Mouse (Mus musculus) limb, embryonic 13.5 days (tissue): ENCODE data around the gene Lrrfip1. TPM values are rescaled to one million over a fixed set of nuclear protein-coding genes. Genes with fewer than 3 reads are reported as not detected.

ENCODE experiments used
- ATAC-seq: fragments of 200-750 bp; cut with Nextera tagmentation; 2 replicates; pipeline ENCODE4 v1.8.0; 2017; ENCODE audit warnings: low read depth, moderate number of reproducible peaks, moderate TSS enrichment; ENCODE audit not compliant: low FRiP score
- H3K27ac ChIP-seq: fragments of 300-500 bp; sonication (generic); 2 replicates; pipeline ENCODE4 v1.5.1; 2015; ENCODE audit warnings: inconsistent platforms, mild to moderate bottlenecking, moderate library complexity
- H3K27me3 ChIP-seq: fragments of 300-500 bp; sonication (generic); 2 replicates; pipeline ENCODE4 v1.6.1; 2015; ENCODE audit warnings: mild to moderate bottlenecking, inconsistent platforms
- H3K36me3 ChIP-seq: fragments of 300-500 bp; sonication (generic); 2 replicates; pipeline ENCODE4 v1.6.1; 2015; ENCODE audit warnings: inconsistent platforms, mild to moderate bottlenecking, moderate library complexity
- H3K4me1 ChIP-seq: fragments of 300-500 bp; sonication (generic); 2 replicates; pipeline ENCODE4 v1.6.1; 2015; ENCODE audit warnings: inconsistent platforms
- H3K4me2 ChIP-seq: fragments of 300-500 bp; sonication (generic); replicated peaks from 2 replicates; pipeline ENCODE4 v1.6.1; 2015; ENCODE audit warnings: inconsistent platforms, mild to moderate bottlenecking, moderate library complexity
- H3K4me3 ChIP-seq: fragments of 300-500 bp; sonication (generic); 2 replicates; pipeline ENCODE4 v1.5.1; 2015; ENCODE audit warnings: moderate library complexity, mild to moderate bottlenecking, inconsistent platforms
- H3K9ac ChIP-seq: fragments of 300-500 bp; sonication (generic); 2 replicates; pipeline ENCODE4 v1.6.1; 2015; ENCODE audit warnings: mild to moderate bottlenecking, inconsistent platforms
- H3K9me3 ChIP-seq: fragments of 300-500 bp; sonication (generic); 2 replicates; pipeline ENCODE4 v1.6.1; 2016; ENCODE audit warnings: inconsistent platforms
- WGBS: fragments of 180-500 bp; shearing (Covaris S2); methylation state at CpG from one replicate; pipeline ENCODE4 v1.1.7; 2015; 5-methylcytosine and 5-hydroxymethylcytosine counted together
- polyA plus RNA-seq: library from polyadenylated mRNA; unstranded; fragments of >200 nt; fragmentation: Nextera tagmentation; extraction: Ambion mirVana; gene quantifications from 2 replicates; pipeline ENCODE4 v1.2.1, GENCODE M21; 2015

Gene Lrrfip1
- polyA plus RNA-seq, result 35.7 and 37.1 TPM in 2 replicates

DNA sequence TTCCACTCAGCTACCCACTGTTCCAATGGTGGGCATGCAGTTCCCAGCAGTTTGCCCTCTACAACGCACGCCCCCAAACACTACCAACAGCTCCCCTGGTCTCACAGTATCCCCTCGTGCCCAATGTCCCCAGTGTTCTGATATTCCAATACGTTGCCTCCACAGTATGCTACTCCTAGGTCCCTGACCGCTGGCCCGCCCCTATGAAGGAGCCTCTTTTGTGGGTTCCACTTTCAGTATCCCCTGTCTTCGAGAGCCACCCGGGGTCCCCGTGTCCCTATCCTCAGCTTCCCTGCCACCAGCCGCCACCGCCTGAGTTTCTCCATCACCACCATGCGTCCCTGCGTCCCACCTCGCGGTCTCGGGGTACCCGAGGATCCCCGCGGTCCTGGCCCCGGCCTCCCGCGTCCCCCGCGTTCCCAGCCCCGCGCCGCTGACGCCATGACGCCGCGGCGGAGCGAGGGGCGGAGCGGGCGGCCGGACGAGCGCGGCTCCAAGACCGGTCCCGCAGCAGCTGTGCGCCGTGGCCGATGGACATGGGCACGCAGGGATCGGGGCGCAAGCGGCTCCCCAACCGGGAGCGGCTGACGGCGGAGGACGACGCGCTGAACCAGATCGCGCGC is at the start of gene Lrrfip1:
TSS of gene Lrrfip1 (plus strand) at position 470 of the 623 bp plus-strand sequence.
- Histone ChIP-seq H3K4me2 (peak within 1 kb of the TSS; percentile 93), H3K4me3 (peak within 1 kb of the TSS; percentile 70), H3K27me3 (no peaks in the 10 kb centered on the region), H3K9me3 (peaks cover 7% of the 10 kb centered on the region; the same call in 1 of the 2 replicates), H3K36me3 (no peaks in the 10 kb centered on the region), H3K4me1 (peaks cover 23% of the 10 kb centered on the region), H3K27ac (0 out of 2 replicates have a peak within 1 kb of the TSS, but pooled peaks have one; percentile 16), H3K9ac (peak within 1 kb of the TSS; percentile 86)
- ATAC-seq, result peak; percentile 87
- WGBS, result 3% methylated on average over 59 of the region's 59 CpGs

DNA sequence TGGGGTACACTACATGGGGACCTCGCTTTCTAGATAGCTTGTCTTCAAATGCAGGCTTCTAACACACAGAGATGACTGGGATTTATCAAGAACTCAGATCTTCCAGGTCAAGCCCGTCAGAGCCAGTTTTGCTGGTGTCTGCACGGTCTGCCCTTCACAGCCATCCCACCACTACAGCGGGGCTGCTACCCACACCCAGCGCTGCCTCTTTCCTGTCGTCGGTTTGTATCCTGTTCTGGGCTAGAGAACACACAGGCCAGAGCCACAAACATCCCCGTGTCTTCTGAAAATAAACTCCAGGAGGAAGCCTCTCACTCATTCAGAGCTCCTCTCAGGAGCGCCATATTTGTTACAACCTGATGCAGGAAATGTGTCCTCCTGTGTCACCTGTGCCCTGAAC is 49.2 kb upstream of the Lrrfip1 start:
- no peak overlapping the region for H3K4me3 ChIP-seq
- no peaks in the 10 kb centered on the region for H3K27me3 ChIP-seq
- H3K4me1 ChIP-seq, result peaks cover 3% of the 10 kb centered on the region; the same call in 1 of the 2 replicates
- no peak for ATAC-seq
- H3K4me2 ChIP-seq, result no peak overlapping the region
- 68% methylated on average over 9 of the region's 9 CpGs for WGBS
- no peak overlapping the region for H3K9ac ChIP-seq
- no peaks in the 10 kb centered on the region for H3K9me3 ChIP-seq
- H3K36me3 ChIP-seq, result no peaks in the 10 kb centered on the region
- no peak overlapping the region for H3K27ac ChIP-seq

DNA sequence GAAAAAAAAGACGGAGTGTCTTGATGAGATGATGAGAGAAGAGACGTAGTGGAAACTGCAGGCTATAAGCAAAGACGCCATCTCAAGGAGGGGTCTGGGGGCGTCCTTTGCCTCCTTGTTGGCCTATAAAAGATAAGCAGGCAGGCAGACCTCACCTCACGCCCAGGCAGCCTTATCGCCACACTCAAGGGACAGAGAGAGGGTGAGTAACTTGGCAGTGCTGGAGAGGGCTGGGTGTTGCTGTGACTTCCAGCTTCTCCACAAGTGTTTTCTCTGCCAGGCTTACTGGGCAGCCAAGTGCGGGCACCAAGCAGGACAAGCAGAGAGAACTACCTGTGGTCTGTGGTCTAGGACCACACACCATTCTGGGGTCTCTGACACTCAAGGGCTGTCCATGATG is 46.9 kb upstream of the Lrrfip1 start:
- ATAC-seq, result no peak
- no peaks in the 10 kb centered on the region for H3K9me3 ChIP-seq

DNA sequence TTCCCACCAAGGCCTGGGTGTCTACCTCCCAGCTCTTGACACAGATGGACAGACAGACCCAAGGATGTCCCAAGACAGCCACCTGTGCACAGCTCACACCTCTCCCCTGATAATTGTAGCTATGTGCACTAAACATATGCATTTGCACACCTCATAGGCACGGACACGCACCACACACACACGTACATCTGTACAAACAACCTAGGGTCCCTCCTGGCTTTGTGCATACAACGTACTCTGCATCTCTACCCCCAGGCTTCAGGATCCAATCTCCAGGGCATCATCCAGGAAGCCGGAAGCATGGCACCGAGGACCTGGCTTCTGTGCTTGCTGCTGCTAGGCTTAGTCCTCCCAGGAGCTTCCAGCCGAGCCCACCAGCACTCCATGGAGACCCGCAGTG is 45.7 kb upstream of the Lrrfip1 start, which contains the start of gene Prlh:
TSS of gene Prlh (plus strand) at position 301 of the 400 bp plus-strand sequence.
- WGBS, result 83% methylated on average over 8 of the region's 8 CpGs
- ATAC-seq, result no peak

More for the DNA sequence above, 46.9 kb upstream of the Lrrfip1 start:
- H3K4me3 ChIP-seq, result no peak overlapping the region
- H3K27me3 ChIP-seq, result no peaks in the 10 kb centered on the region
- H3K27ac ChIP-seq, result no peak overlapping the region
- no peak overlapping the region for H3K4me2 ChIP-seq
- no peaks in the 10 kb centered on the region for H3K36me3 ChIP-seq
- H3K9ac ChIP-seq, result no peak overlapping the region
- 76% methylated on average over 7 of the region's 7 CpGs for WGBS
- H3K4me1 ChIP-seq, result peaks cover 3% of the 10 kb centered on the region; the same call in 1 of the 2 replicates

DNA sequence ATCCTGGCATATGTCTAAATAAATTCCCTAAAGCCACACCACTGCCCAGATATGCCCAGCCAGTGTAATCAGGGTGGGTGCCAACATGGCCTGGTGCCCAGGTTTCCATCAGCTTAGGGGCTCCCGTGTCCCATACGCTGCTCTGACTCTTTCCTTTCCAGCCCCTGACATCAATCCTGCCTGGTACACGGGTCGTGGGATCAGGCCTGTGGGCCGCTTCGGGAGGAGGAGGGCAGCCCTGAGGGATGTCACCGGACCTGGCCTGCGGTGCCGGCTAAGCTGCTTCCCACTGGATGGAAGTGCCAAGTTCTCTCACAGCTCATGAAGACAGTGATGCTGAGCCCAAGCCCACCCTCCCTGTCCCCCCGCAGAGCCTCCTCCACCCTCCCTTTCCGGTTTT is 44.8 kb upstream of the Lrrfip1 start:
- H3K27me3 ChIP-seq, result peaks cover 10% of the 10 kb centered on the region; the same call in 1 of the 2 replicates
- H3K9me3 ChIP-seq, result no peaks in the 10 kb centered on the region
- H3K36me3 ChIP-seq, result no peaks in the 10 kb centered on the region
- H3K4me3 ChIP-seq, result no peak overlapping the region
- H3K9ac ChIP-seq, result peak overlapping the region; percentile 13; the same call in 1 of the 2 replicates
- no peak overlapping the region for H3K27ac ChIP-seq
- ATAC-seq, result no peak
- H3K4me2 ChIP-seq, result no peak overlapping the region
- peaks cover 3% of the 10 kb centered on the region; the same call in 1 of the 2 replicates for H3K4me1 ChIP-seq
- 73% methylated on average over 11 of the region's 11 CpGs for WGBS

More for the DNA sequence above, 45.7 kb upstream of the Lrrfip1 start, which contains the start of gene Prlh:
- H3K9me3 ChIP-seq, result no peaks in the 10 kb centered on the region
- peaks cover 3% of the 10 kb centered on the region; the same call in 1 of the 2 replicates for H3K4me1 ChIP-seq
- peak within 1 kb of the TSS; percentile 13; the same call in 1 of the 2 replicates for H3K9ac ChIP-seq
- no peak within 1 kb of the TSS for H3K4me2 ChIP-seq
- H3K27ac ChIP-seq, result no peak within 1 kb of the TSS
- no peaks in the 10 kb centered on the region for H3K36me3 ChIP-seq
- 0 out of 2 replicates have a peak, but pooled peaks cover 2% of the 10 kb centered on the region for H3K27me3 ChIP-seq
- no peak within 1 kb of the TSS for H3K4me3 ChIP-seq

DNA sequence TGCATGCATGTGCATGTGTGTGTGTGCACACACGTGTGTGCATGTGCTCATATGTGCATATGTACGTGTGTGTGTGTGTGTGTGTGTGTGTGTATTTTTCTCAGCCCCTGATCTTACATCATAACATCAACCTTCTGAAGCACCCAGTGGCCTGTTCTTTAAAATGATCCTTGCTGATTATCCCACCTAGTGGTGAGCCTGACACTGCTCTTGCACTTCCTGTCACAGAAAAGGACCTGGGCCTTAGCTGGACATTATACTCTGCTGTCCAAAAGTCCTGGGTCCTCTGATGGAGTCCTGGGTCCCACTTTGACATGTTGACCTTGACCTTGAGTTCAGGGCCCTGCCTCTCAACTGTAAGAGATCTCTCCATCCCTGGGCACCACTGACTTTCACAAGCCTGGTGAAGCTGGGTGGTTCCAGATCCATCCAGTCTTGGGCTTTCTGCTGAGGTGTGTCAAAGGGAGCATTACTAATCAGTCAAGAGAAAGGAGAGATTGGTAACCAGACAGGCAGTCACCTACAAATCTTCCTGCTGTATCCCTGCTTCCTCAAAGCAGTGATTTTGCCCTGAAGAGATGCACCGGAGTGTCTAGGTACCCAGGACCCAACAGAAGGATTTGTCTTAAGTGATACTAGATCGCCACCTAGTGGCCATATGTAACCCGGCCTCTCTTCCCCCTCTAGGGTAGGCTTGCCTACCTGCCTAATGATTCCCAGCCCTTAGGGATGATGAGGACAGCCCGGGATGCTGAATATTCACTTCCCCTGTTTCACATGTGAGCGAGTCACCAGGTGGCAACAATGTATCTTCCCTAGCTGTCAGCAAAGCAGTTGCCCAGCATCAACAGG is 42.1 kb upstream of the Lrrfip1 start:
- peak; percentile 86; the same call in 1 of the 2 replicates for ATAC-seq

DNA sequence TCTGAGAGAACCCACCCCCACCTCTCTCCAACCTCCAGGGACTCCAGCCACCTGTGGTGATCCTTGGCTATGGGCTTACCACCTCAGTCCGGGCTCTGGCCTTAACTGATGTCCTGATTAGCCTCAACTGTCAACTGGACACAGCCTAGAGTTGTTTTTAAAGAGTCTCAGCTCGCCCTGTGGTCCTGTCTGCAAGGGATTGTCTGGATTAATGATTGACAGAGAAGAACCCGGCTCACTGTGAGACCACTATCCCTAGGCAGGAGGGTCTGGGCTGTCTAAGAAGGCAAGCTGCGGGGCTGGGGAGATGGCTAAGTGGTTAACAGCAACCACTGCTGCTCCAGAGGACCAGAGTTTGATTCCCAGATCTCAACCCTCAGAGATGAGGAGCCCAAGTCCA is 36.0 kb upstream of the Lrrfip1 start:
- ATAC-seq, result no peak
- WGBS, result 50% methylated on average over 4 of the region's 4 CpGs

More for the DNA sequence above, 42.1 kb upstream of the Lrrfip1 start:
- Histone ChIP-seq H3K9me3 (no peaks in the 10 kb centered on the region), H3K4me2 (no peak overlapping the region), H3K9ac (no peak overlapping the region), H3K36me3 (no peaks in the 10 kb centered on the region), H3K4me3 (no peak overlapping the region), H3K27me3 (peaks cover 19% of the 10 kb centered on the region), H3K4me1 (peaks cover 3% of the 10 kb centered on the region; the same call in 1 of the 2 replicates), H3K27ac (no peak overlapping the region)
- WGBS, result 30% methylated on average over 7 of the region's 7 CpGs

DNA sequence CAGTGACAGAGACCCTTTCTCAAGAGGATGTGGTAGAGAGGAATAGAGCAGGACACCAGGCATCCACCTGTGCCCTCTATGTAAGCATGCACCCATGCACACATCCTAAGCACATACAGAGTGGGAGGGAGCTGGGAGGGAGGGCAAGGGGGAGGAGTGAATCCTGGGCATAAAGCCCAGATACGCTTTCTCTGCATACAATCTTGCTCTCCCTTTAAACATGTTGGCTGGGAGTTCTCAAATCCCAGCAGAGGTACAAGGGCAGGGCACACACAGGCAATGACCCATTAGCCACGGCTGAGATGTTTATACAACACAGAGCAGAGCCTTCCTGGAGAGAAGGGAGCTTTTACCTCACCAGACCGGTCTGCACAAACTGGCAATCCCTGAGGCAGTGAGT is 35.5 kb upstream of the Lrrfip1 start:
- Histone ChIP-seq H3K4me3 (no peak overlapping the region), H3K9ac (no peak overlapping the region), H3K4me2 (no peak overlapping the region), H3K27ac (no peak overlapping the region), H3K36me3 (no peaks in the 10 kb centered on the region), H3K27me3 (peaks cover 16% of the 10 kb centered on the region), H3K9me3 (no peaks in the 10 kb centered on the region), H3K4me1 (0 out of 2 replicates have a peak, but pooled peaks cover 8% of the 10 kb centered on the region)
- ATAC-seq, result no peak
- 22% methylated on average over 3 of the region's 3 CpGs for WGBS

More for the DNA sequence above, 36.0 kb upstream of the Lrrfip1 start:
- Histone ChIP-seq H3K27me3 (peaks cover 19% of the 10 kb centered on the region), H3K4me3 (no peak overlapping the region), H3K27ac (no peak overlapping the region), H3K36me3 (no peaks in the 10 kb centered on the region), H3K4me2 (no peak overlapping the region), H3K9me3 (no peaks in the 10 kb centered on the region), H3K4me1 (0 out of 2 replicates have a peak, but pooled peaks cover 8% of the 10 kb centered on the region), H3K9ac (no peak overlapping the region)

DNA sequence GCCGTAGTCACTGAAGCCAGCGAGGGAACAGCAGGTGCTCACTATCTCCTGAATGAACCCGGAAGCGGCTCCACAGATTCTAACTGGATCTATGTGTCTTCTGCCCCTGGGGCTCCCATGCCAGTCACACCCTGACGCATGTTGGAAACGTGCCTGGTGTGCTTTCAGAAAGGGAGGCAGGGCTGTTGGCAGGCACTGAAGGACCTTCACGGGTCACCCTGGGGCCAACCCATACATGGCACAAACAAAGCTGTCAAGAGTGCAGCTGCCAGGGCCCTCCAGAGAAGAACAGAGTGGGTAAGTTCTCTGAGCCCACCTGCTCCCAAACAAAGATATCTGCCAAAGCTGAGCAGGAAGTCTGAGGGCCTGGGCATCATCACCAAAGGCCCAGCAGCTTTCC is 31.0 kb upstream of the Lrrfip1 start:
- WGBS, result 82% methylated on average over 7 of the region's 7 CpGs
- no peak for ATAC-seq

DNA sequence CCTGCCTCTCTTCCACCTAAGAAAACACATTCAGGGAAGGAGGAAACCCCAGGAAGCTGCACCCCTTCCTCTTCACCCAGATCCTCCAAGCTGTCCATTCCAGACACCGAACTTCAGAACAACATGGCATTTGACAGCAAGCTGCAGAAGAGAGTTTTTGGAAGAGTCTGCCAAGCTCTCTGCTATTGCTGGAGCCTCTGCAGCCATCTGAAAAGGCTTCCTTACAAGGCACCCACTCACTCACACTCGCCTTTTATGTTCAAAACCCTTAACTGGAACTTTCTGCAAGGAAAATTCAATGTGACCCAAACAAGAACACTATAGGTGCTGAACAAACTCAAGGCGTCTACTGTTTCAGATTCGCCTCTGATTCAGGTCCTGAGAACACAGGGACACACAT is 29.9 kb upstream of the Lrrfip1 start:
- H3K9me3 ChIP-seq, result no peaks in the 10 kb centered on the region
- H3K27ac ChIP-seq, result no peak overlapping the region
- no peak overlapping the region for H3K9ac ChIP-seq
- 87% methylated on average over 4 of the region's 4 CpGs for WGBS
- ATAC-seq, result no peak
- H3K4me3 ChIP-seq, result no peak overlapping the region
- 0 out of 2 replicates have a peak, but pooled peaks cover 7% of the 10 kb centered on the region for H3K27me3 ChIP-seq
- peak overlapping the region; percentile 31; the same call in 1 of the 2 replicates for H3K4me2 ChIP-seq
- H3K36me3 ChIP-seq, result no peaks in the 10 kb centered on the region
- H3K4me1 ChIP-seq, result peaks cover 21% of the 10 kb centered on the region

More for the DNA sequence above, 31.0 kb upstream of the Lrrfip1 start:
- Histone ChIP-seq H3K36me3 (no peaks in the 10 kb centered on the region), H3K4me1 (peaks cover 18% of the 10 kb centered on the region), H3K27ac (no peak overlapping the region), H3K4me2 (no peak overlapping the region), H3K27me3 (0 out of 2 replicates have a peak, but pooled peaks cover 7% of the 10 kb centered on the region), H3K9me3 (no peaks in the 10 kb centered on the region), H3K9ac (no peak overlapping the region; the same call in 1 of the 2 replicates), H3K4me3 (no peak overlapping the region)

DNA sequence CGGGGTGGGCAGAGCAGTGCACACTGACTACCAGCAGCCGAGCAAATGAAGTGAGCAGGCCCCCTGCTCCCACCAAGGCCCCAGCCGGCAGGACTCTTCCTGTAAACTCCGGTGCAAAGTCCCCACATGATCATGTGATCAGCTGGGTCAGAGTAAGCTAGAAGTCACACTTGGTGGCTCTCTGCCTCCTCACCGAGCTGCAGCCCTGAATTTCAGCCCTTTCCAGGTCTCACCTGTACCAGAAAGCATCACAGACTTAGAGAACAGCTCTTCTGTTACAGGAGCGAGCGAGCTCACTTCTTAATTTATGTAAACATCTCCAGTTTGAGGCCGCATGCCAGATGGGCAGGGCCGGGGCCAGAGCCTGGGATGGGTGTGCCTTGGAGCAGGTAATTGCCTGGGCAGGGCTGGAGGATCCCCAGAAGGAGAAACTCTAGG is 29.2 kb upstream of the Lrrfip1 start, which contains the start of gene Rab17:
TSS of gene Rab17 (minus strand) at position 315 of the 438 bp plus-strand sequence.
- ATAC-seq, result no peak
- Histone ChIP-seq H3K36me3 (no peaks in the 10 kb centered on the region), H3K4me2 (peak within 1 kb of the TSS; percentile 31), H3K4me1 (peaks cover 26% of the 10 kb centered on the region), H3K4me3 (no peak within 1 kb of the TSS), H3K9ac (no peak within 1 kb of the TSS), H3K9me3 (no peaks in the 10 kb centered on the region), H3K27ac (no peak within 1 kb of the TSS), H3K27me3 (0 out of 2 replicates have a peak, but pooled peaks cover 7% of the 10 kb centered on the region)
- 17% methylated on average over 9 of the region's 9 CpGs for WGBS
